Mouse (Mus musculus) frontal cortex, adult 2 months (tissue): Measurements from ENCODE around the gene Mtx2. TPM values are rescaled to one million over a fixed set of nuclear protein-coding genes. Genes with fewer than 3 reads are reported as not detected.

ENCODE experiments used
- DNase-seq, 2 experiments: peaks; one replicate each; pipeline ENCODE4 v3.0.0; 2022; ENCODE audit warnings: low spot score in 1 of 2; ENCODE audit errors: extremely low spot score in 1 of 2
- polyA plus RNA-seq: library from polyadenylated mRNA; depleted of rRNA; stranded (reverse); fragments of >200 nt; gene quantifications from 2 replicates; pipeline ENCODE4 v1.2.3, GENCODE M21; 2012; rRNA removed

Gene Mtx2
- polyA plus RNA-seq, 1 experiment, result 51.2 TPM

DNA sequence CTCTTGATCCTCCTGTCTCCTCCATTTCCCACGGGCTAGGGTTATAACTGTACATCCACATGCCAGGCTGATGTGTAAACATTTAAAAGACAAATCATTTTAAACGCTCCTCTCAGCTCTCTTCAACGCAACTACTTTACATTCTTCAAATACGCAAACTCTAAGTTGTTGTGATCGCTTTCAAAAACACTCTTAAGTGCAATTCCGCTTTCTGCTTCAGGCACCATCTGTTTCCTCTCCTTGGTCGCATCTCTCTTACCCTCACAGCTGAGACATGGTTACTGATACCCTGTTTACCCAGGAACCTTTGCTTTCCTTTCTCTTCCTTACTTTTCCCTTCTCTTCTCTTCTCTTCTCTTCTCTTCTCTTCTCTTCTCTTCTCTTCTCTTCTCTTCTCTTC lies 86.4 kb downstream of the Mtx2 start:
- no peak for DNase-seq

GRCm38 (mm10) chr2:74917880-74918537 lies 92.4 kb downstream of the Mtx2 start:
- DNase-seq, result no peak

- DNase-seq, result peak in 1 of 2 experiments; percentile 2
These were observed 100.6 kb downstream of the Mtx2 start for GRCm38 (mm10) chr2:74925968-74926814.

Other genes with a start within 250 kb of the Mtx2 start
- gene Lnpk, start 246.4 kb upstream of the Mtx2 start, polyA plus RNA-seq, result 28.6 and 29.3 TPM in 2 replicates
- gene Evx2, start 166.2 kb upstream of the Mtx2 start, polyA plus RNA-seq, result not detected in 2 replicates
- gene Hoxd13, start 157.5 kb upstream of the Mtx2 start, polyA plus RNA-seq, result not detected in 2 replicates
- gene Hoxd12, start 150.8 kb upstream of the Mtx2 start, polyA plus RNA-seq, result not detected in 2 replicates
- not detected in 2 replicates for gene Hoxd11, start 146.2 kb upstream of the Mtx2 start, polyA plus RNA-seq
- gene Hoxd10, start 133.9 kb upstream of the Mtx2 start, polyA plus RNA-seq, result not detected in 2 replicates
- gene Hoxd9, start 128.1 kb upstream of the Mtx2 start, polyA plus RNA-seq, result 0.04 and 0.11 TPM in 2 replicates
- 0.04 and 0.06 TPM in 2 replicates for gene Hoxd8, start 121.2 kb upstream of the Mtx2 start, polyA plus RNA-seq
- gene Hoxd3, start 113.9 kb upstream of the Mtx2 start, polyA plus RNA-seq, result not detected in 2 replicates
- gene Hoxd4, start 113.9 kb upstream of the Mtx2 start, polyA plus RNA-seq, result not detected in 2 replicates
- 0.04 TPM in 1 of 2 replicates, not detected in the other for gene Gm28230, start 99.1 kb upstream of the Mtx2 start, polyA plus RNA-seq
- gene Hoxd1, start 62.8 kb upstream of the Mtx2 start, polyA plus RNA-seq, result 0.08 and 0.13 TPM in 2 replicates